Mouse (Mus musculus) cerebellum, adult 2 months (tissue): ENCODE measurements around the gene Plekha6.

ENCODE experiments used
- CTCF ChIP-seq: fragments of 200-500 bp; IDR thresholded peaks from 2 replicates; pipeline ENCODE4 v1.5.1; 2011; ENCODE audit warnings: low read depth, mild to moderate bottlenecking, control low read depth, low read length, moderate library complexity, borderline replicate concordance; ENCODE audit not compliant: insufficient read depth
- POLR2A ChIP-seq: fragments of 200-500 bp; IDR thresholded peaks from 2 replicates; pipeline ENCODE4 v1.6.1; 2011; ENCODE audit warnings: low read length, control low read depth, borderline replicate concordance; ENCODE audit not compliant: insufficient read depth

DNA sequence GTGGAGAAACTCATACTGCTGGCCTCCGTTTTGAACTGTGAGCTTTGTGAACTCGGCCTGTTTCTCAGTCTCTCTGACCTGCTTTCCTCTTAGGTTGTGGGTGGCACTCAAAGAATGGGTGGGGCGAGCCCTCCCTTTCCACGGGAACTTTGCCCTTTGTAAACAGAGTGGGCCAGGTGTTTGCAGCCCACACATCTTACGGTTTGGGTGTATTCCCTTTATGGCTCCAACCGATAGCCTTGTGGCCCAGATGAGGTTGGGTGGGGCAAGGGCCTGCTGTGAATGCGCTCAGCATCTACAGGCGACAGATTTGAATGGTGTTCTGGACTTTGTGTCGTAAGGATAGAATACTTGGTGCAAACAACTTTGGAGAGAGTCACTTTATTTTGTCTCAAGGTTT, 26.5 kb downstream of the Plekha6 start:
- TF ChIP-seq POLR2A (no peak), CTCF (no peak)
